Mouse (Mus musculus) layer of hippocampus, adult 9-10 months (tissue): Measurements from ENCODE around the gene Acbd6.

Source experiments
- DNase-seq: peaks from one replicate; pipeline ENCODE4 v3.0.0; 2022; ENCODE audit warnings: low spot score

The Acbd6 gene

DNA sequence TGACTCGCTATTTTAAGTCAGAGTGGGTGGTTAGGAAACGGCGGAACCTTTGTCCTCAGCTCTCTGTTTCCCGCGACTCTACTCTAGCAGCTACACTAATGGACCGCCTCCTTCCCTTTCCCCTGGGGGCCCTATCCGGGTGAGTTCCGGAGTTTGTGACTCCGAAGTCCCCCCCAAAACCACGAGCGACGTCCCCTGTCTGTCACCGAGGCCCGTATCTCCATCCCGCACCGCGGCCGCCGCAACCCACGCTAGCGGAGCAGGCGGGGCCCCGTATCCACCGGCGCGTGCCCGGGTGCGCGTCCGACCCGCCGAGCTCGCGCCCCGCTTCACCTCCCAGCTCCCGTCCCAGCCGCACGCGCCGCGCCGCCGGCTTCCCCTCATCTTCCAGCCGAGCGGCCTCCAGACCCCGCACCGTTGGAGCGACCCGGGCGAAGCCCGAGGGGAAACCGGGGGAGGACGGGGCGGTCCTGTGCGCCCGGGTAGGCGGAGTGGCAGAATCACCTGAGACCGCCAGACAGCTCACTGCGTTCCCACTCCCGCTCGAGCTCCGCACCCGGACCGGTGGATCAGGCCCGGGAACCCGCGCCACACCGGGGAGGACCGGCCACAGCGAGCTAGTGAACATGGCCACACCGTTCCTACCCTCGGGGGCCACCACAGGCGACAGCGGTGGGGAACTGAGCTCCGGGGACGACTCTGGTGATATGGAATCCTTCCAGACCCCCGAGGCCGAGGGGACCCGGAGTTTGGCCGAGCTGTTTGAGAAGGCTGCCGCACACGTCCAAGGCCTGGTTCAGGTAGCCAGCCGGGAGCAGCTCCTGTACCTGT lies at the start of gene Acbd6:
Acbd6 (plus strand) TSS at position 109 of the 831 bp plus-strand sequence.
- peak; percentile 75 for DNase-seq

DNA sequence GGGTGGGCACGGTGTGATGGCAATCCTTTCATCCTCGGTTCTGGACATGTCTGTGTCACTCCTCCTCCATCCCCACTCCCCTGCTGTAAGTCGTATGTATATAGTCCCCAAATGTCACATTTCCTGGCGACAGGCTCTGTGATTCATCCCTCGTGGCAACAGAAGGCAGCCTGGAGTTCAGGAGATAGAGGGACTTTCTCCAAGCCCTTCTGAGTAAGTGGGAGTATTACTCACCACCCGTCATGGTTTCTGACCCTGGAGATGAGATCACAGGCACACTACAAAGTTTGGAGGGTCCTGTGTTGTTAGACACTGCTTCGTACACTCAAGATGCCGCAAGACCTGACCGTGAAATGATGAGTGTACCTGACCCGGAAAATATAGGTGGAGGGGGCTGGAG lies 47.7 kb upstream of the Acbd6 start:
- no peak for DNase-seq

DNA sequence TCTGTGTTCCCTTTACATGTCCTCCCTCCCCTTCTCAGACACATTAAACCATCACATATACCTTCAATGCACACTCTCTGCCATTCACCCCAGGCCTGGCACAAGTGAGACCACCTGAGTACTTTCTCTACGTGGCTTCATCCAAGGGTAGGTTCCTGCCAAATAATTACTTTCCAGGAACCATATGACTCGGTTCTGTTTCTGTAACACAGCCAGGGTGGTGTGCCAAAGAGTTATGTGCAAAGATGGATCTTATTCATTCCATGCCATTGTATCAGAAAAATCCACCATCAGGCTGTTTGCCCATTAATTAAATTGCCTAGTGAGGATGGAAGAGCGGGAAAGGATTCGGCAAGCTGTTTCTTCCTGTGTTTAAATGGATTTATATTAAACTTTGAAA lies 42.1 kb upstream of the Acbd6 start:
- DNase-seq = no peak

DNA sequence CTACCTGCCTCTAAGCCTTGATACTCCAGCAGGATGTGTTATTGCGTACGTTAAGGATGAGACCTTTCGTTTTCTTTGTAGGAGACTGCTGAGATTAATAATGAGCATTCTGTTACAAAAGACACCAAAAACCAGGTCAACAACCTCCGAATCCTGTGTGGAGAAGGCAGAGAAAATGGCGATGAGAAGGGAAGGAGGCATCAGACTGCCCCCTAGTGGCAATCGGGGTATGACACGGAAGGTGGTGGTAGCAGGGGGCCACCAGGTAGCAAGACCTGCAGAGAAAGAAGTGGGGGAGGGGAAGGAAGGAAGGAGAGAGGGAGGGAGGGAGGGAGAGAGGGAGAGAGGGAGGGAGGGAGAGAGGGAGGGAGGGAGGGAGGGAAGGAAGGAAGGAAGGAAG lies 41.3 kb upstream of the Acbd6 start:
- peak; percentile 30 for DNase-seq

DNA sequence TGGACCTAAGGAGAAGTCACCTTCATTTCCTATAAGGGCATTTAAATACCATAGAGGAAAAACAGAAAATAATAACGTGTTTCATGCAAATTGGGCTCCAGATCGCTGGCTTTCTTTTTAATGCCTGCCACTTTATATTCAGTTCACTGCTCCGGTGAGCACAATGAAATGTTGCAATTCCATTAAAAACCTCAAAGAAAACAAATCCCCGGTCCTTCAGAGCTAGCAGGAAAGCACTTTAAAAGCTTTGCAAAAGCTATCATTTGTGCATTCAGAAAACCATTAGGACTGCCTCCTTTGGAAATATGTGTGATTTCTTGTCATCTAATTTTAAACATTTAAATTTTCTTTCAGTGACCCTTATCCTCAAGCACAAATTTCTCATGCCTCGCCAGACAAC lies 40.9 kb upstream of the Acbd6 start:
- no peak for DNase-seq

DNA sequence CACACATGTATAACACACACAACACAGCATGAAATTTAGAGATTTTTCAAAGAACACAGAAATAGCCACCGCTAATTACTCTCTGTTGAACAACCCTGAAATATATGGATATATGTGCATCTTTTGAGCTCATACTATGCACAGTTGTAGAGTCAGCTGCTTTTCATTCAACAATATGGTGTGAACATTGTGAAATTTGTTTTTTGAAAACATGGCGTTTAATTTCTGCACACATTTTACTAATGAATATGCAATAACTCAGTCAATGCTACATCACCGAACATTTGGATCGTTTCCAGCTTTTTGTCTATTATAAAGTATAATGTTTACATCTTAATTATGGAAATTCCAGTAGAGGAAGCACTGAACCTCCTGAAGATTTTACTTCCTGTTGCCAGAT lies 37.6 kb upstream of the Acbd6 start:
- DNase-seq = no peak

DNA sequence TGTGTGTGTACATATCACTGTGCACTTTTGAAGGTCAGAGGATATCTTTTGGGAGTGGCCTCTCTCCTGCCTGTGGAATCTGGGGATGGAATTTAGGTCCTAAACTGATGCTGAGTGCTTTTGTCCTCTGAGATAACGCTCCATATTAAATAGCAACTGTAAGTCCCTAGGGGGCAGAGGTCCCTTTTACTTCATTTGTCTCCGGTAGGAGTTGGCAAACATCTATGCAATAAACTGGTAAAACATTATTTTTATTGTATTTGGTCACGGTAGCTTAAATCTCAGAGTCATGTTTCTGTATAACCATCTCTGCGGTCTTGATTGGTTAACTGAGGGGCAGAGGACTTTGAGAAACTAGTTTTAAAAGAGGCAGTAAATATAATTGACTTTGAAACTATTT lies 35.4 kb upstream of the Acbd6 start:
- no peak for DNase-seq

DNA sequence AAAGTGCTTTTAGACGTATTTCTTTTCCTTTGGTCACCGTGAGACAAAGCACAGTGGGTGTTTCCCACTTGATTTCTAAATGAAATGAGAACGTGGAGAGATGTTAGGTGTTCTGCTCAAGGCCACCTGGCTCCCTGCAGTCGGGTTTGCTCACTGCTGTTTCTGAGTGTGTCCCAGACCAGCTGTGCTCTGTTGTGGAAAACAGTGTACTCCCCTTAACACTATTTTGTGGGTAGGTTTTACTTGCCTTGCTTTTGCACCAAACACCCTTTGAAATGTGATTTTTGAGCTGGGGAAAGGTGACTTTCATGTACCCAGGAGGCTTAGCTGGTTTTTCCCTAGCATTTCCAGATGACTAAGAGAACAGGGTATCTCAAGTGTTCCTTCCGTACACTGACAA lies 31.7 kb upstream of the Acbd6 start:
- DNase-seq = no peak

DNA sequence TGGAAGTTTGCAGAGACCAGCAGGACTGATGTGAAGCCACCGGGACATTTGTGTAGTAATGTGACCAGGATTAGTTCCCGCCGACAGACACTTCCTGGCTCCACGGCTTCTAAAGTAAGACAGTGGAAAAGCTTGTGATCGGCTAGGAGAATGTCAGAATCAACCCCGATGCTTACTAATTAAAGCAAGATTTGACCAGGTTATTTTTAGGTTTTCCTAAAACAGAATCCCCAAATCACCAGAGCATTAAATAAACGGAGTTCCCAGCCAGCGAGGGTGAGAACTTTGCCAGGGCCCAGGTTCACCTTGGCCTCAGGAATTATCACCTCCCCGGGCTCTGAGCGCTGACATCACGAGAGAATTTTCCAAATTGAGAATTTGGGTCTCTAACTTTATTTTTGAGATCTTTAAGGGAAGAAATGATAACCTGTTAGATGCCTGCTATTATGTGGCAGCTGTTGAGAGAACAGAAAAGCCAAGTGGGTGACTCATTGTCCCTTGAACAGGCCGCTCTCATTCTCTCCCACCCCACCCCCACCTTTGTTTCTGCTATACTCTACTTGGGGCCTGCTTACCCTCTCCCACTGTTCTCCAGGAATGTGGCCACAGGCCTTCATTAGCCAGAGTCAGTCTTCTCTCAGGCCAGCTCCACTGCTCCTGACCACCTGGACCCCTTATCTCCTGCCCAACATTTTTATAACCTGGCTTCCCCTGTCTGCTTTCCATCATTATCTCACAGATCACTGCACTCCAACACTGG lies 30.7 kb upstream of the Acbd6 start:
- no peak for DNase-seq

DNA sequence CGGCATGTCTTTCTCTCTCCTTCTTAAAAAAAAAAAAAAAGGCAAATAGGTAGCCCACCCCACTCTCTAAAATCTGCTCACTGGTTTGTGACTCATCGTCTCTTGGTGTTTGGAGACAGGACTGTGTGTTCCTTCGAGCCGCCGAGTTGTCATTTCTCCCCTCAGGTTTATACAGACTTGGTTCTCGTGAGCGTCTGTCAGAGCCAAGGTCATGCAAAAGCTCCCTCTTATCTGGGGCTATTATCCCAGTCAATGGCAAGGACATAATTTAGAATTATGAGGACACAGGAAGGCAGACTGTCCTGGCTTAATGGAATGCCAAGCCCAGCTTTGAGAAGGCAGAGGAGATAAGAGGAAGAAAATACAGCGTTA lies 30.1 kb upstream of the Acbd6 start:
- no peak for DNase-seq

DNA sequence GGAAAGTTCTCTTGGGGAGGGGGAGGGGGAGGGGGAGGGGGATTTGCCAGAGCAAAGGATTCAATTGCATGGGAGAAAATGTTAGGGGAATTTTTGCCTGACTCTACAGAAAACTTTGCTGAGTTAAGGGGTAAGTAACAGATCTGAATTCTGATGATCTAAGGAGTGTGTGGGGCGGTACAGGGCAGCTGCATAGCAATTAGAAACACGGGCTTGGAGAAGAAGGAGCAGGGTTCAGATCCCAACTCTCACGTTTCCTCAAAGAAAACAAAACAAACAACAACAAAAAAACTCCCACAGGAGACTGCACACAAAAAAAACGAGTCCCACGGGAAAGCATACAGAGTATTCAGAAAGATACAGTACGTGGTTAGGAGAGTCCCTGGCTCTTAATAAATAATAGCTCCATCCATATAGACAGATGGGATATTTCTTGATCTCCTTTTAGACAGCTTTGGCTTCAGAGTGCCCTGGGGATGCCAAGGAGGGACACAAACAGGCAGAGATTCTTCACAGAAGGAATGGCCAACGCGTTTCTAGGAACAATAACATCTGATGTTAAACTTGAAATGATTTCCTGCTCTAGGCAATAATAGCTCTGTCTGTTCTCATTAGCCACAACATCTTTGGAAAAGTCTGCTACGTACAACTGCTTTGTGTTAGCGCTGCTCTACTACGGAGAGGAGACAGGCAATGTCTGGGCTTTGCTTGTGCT lies 29.4 kb upstream of the Acbd6 start:
- no peak for DNase-seq

DNA sequence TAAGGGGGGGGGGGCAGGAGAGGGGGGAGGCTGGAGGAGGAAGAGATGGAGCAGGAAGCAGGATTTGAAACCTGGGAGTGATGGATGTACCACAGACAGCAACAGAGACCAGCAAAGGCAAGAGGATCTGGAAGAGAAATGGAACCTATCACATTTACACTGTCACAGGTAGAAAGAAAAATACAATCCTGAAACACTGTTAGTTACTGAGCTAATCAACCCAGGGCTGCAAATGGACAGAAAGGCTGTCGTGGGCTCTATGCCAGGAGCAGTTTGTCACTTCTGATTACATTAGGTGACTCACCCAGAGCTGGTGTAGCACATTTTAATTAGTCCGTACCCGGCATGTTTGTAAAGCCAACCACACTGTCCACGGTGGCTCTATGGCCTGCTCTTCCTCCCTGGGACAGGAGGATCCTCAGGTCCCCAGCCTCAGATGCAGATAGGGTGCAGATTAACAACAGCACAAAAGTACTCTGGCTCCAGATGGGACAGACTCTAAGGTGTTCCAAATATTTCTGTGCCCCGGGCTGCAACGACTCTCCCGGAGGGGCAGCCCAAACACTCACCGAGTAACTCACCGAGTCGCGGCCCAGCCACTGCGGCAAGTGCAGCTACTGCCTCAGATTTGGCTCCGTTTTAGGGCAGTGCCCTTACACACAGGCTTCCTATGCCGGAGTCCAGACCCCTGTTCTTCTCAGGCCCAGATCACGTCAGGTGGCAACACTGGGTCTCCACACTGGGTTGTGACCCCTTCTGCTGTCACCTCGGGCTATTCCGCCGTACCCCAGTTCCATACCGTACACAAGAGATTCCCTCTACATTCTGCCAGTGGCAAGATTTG lies 28.6 kb upstream of the Acbd6 start:
- no peak for DNase-seq

DNA sequence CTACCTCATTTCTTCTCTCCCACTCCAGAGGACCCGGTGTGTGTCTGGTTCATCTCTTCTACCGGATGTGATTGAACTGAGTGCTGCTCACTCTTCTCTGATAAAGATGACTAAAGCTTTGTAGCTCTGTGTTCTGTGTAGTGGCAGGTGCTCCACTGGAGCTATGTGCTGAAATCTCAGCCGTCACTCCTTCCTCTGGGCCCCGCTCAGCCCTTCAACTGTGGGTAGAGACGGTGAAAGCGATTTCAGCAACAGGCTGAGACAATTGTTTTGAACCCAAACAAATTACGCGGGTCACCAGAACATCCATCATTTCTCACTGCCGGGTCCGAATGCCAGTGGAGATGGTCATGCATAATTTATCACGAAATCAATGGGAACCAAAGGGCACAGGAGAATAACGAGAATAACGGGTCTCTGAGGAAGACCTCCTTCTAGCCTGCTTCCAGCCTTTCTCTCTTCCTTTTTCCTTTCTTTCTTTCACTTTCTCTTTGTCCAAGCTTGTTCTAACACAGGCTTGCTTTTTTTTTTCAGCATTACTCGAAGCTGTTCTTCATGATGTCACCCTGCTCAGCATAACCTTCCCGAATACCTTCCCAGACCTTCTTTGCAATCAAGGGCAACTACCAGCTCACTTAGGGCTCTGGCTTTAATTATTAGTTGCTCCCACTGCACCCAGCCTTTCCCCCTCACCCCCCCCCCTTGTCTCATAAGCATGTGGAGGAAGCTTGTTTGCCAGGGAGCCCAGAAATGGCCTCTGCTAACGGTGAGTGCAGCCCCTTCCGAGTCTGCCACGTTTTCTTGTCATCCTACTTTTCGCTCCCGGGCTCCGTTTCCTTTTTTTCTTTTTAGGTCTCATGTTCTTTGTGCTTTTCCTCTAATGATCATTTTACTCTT lies 27.1 kb upstream of the Acbd6 start:
- DNase-seq = no peak

DNA sequence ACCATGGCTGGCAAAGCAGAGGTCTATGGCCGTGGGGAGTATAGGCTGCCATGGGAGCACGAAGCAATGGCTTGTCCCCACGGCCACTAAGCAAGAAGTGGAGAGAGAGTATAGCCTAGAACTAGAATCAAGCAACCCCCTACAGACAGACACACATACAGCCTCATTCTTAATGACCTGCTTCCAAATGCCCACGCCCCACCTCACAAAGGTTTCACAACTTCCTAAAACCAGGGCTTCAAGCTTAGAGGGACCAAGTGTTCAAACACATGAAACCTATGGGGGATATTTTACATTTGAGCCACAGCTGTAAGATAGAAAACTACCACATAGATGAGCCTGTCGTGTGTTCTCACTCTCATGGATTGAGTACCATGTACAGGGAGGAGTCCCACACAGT lies 25.5 kb upstream of the Acbd6 start:
- DNase-seq = no peak

DNA sequence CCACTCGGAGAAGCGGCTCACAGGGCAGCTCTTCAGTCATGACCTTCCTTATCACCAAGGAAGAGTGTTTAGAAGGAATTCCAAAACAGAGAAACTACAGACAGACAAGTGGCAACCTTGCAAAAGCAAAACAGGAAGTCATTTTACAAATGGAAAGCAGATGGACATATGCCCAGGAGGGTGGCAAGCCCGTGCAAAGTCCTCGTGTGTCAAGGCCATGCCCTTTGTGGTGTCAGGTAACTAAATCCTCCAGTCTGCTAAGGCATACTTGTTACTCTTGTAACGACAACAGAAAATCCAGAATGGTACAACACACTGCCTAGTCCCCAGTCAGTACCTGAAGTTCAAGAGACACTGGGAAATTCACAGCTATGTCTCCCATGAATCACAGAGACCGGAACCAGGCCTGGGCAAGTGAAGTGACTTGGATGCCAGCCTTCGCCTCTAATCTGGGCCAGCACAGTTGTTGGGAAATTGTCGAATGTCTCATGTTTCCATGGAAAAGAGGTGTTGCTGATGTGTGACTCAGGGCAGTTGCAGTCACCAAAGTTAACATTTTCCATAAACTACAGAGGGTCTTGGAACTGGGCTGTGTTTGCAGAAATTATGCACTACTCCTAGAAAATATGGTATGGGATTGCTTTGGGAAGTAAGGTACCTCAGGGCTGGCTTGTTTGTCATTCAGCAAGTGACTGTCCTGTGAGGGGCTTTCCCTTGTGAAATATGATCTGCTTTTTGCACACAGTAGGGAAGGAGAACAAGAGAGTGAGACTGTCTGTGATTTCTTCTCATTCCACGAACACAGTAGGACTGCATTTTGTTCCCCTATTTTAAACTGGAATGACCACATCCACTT lies 24.9 kb upstream of the Acbd6 start:
- no peak for DNase-seq

DNA sequence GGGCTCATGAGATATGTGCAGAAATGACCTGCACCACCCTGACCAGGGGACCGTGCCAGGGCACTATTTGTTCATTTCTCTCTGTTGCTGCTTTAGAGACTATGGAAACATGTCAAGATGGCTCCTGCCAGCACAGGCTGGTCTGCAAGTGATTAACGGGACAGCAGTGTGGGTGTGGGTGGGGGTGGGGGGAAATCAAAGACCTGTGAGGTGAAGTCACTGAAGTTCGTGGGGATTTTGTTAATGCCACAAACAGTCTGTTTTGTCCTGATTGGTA lies 24.3 kb upstream of the Acbd6 start:
- no peak for DNase-seq

DNA sequence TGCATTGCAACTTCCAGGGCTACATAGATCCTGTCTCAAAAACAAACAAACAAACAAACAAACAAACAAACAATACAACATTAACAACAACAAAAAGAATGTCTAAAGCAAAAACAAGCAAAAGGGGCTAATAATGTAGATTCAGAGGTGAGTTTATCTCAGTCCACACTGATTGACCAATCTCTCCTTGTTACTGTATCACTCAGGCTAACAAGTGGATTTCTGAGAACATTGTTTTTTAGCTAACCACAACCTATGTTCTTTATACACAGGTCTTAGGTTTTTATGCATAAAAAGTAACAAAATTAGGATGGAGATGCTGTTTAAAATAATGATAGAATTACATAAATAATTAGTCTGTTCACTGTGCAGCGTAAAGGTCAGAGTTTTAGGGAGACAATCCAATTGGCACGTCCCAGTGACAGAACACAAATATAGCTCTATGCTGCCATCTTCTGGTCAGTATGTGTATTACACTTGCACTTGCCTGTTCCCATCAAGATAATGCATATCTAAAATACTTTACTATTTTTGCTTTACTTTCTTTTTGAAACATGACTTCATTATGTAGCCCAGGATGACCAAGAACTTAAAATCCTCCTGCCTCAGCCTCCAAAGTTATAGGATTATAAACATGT lies 20.8 kb upstream of the Acbd6 start:
- peak; percentile 77 for DNase-seq

DNA sequence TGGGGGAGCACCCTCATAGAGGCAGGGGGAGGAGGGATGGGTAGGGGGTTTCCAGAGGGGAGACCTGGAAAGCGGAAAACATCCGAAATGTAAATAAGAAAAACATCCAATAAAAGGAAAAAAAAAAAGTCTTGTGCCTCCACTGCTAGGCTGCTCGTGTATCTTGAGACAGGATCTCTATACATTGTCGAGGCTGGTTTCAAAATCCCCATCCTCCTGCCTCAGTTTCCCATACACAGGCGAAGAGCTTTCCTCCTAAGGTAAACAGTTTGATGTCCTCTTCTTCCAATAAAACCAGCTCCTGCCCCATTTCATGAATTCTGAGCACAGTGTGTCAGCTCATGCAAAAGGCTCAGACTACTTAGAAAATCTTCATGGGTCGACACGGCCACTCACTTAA lies 19.9 kb upstream of the Acbd6 start:
- no peak for DNase-seq

DNA sequence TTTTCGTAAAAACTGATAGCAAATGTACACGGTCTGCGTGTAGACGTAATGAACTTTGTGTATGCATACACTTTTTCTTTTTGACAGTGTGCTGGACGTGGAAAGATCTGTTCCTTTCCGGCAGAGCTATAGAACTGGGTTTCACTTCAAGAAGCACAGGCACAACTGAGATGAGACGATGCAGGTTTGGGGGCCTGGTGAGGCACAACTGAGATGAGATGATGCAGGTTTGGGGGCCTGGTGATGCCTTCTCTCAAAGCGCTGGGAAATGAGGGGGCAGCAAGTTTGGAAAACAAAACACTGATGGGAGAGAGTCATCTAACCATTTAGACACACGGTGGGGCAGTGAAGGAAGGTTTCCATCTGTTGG lies 293 bp upstream of the Acbd6 start:
- no peak for DNase-seq

DNA sequence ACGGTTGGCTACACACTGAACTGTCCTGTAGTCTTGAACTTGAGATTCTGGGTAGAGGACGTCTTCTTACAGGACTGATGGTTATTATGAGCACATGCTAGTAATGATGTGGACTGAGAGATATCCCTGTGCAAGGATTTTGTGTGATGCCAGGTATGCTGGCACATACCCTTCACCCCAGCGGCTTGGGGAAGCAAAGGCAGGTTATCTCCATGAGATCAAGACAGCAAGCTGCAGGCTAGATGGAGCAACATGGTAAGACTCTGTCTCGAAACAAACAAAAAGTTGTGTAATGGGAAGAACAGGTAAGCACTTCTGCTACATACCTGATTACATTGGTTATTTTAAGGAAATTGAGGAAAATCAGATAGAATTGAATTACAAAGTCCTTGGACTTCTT lies 2.1 kb downstream of the Acbd6 start:
- DNase-seq = no peak
